Mouse (Mus musculus) E14TG2a.4 (cell line): ENCODE results near the gene Rnls.

Experiments
- CTCF ChIP-seq: conservative IDR thresholded peaks from 2 replicates; pipeline ENCODE4 v1.5.1; 2014; ENCODE audit warnings: low read length
- NANOG ChIP-seq: IDR thresholded peaks from 2 replicates; pipeline ENCODE4 v1.6.1; 2014; ENCODE audit warnings: borderline replicate concordance, low read length, mixed read lengths
- POU5F1 ChIP-seq: IDR thresholded peaks from 2 replicates; pipeline ENCODE4 v1.6.1; 2014; ENCODE audit warnings: low read length, borderline replicate concordance

- no peak for TF ChIP-seq CTCF
- TF ChIP-seq POU5F1, result no peak
- no peak for TF ChIP-seq NANOG
These were observed 281.7 kb downstream of the Rnls start for GRCm38 (mm10) chr19:33110404-33110803.
